Mouse (Mus musculus) erythroblast, embryonic 14.5 days (primary cell): ENCODE data around the gene Map4k5.

Experiments
- GATA1 ChIP-seq: IDR thresholded peaks from 2 replicates; pipeline ENCODE4 v1.6.1; 2012; ENCODE audit warnings: low read length, inconsistent platforms, mixed read lengths
- TAL1 ChIP-seq: IDR thresholded peaks from 3 replicates; pipeline ENCODE4 v1.6.1; 2012; ENCODE audit warnings: low read length, inconsistent platforms, mixed read lengths

DNA sequence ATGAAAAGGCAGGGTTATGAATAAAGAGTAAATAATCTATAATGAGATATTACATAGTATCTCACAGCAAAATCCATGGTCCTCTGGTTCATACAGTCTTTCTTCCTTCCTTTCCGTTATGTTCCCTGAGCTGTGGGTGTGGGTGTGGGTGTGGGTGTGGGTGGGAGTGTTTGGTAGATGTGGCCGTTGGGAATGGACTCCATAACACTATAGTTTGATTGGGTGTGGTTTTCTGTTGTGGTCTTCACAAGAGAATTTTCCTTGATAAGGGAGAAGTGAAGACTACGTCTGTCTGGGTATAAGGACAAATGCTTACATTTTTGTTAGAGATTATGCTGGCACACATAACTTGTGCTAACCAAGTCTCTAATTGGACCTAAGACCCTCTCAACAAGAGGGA lies 30.6 kb upstream of the Map4k5 start:
- no peak for TF ChIP-seq TAL1
- TF ChIP-seq GATA1, result no peak
